Mouse (Mus musculus) thymus, postnatal 4 days (tissue): ENCODE results near the gene Esyt2.

Experiments used
- DNase-seq: peaks from one replicate; pipeline ENCODE4 v3.0.0; 2021

Gene Esyt2

DNA sequence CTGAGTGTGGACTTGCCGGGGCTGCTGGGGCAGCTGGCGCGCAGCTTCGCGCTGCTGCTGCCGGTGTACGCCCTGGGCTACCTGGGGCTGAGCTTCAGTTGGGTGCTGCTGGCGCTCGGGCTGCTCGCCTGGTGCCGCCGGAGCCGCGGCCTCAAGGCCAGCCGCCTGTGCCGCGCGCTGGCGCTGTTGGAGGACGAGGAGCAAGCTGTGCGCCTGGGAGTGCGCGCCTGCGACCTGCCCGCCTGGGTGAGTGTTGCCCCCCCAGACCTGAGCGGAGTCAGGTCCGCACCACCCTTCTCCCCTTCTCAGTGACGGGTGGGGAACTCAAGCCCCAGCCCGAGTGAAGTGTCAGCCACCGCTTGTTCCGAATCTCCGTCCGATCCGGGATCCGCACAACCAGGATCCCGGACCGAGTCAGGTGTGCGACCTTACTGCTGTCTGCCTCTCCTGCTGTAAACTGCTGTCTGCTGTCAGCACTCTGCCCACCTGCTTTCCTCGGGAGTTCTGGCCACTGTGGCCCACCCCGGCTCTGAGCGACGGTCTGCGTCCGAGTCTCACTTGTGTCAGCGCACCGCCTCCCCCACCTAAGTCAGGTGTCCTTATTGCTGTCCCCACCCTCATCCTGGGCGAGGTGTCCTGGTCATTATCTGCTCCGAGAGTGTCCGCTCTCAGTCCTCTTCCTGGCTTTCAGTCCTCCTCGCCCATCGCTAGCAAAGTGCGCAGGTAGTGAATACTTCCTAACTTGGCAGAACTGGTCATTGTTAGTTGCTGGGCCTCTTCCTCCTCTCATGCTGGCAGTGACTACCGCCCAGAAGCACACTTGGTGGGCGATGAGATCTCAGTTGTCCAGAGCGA lies 658 bp downstream of the Esyt2 start:
- no peak for DNase-seq

DNA sequence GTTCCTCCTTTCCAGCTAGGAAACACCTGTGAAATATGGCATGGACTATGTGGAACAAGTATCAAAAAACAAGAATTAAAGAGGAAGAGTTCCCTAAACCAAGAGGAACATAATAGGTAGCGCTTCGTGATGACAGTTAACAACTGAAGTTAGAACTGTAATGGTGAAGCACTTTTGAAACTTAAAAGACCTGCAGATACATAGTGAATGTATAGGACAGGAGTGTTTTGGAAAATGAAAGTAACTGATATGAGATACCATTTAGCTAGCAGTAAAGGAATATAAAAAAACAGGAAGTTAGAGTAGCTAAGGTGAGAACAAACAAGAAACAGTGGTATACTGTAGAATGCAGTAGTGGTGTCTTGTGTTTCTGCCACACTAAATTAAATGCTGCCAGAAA lies 1.9 kb downstream of the Esyt2 start:
- no peak for DNase-seq

DNA sequence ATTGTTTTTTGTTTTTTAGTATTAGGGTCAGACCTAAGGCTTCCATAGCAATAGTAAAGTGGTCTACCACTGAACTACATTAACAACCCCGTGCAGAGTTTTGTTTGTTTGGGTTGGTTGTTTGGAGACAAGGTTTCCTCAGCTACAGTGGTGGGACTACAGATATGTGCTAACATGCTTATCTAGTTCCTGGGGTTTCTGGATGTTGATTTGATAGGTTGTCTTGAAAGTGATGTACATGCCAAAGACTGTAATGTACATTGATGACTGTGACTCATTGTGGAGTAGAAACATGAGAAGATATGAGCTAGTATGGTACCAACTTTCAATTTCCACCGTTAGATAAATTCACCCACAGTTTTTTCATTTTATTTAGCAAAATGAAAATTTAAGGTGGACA lies 2.5 kb downstream of the Esyt2 start:
- no peak for DNase-seq

DNA sequence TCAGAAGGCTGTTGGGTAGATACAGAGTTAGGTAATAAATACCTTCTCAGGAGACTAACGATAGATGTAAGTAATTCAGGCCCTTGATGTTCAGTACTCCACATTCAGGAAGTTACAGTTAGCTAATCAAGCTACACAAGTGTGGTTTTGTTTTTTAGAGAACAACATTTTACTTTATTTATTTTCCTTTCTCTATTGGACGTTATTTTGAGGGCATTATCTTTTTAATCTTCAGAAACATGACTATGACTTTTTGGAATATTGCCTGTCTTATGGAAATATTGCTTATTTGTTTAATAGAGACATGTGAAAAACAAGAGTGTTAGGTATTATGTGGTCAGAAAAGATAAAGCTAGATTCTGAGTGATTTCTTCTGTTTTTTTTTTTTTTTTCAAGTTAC lies 12.2 kb downstream of the Esyt2 start:
- no peak for DNase-seq

DNA sequence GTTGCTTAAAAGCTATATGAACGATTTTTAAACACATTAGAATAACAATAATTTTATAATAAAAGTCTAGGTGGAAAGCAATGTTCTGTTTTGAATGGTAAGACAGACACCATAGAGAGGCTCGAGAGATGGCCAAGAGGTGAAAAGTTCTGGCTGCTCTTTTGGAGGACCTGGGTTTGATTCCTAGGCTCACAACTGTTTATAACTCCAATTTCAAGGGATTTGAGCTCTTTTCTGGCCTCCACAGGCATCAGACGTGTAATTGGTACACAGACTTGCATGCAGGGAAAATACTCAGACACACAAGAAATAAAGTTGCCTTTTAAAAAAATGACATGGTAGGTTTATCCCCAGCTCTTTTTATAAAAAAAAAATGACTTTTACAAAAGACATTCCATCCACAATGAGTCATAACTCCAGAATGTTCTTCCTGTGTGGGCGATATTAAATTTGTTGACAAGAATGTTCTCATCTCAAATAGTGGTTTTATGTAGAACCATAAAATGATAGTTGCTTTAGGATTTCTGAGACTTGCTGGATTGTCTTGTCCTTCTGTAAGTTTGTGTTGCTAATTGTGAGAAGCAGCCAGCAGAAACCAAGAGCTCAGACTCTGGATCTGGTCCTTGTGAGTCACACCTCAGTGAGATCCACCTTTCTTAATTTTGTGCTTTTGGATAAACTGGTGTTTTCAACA lies 12.8 kb downstream of the Esyt2 start:
- no peak for DNase-seq

DNA sequence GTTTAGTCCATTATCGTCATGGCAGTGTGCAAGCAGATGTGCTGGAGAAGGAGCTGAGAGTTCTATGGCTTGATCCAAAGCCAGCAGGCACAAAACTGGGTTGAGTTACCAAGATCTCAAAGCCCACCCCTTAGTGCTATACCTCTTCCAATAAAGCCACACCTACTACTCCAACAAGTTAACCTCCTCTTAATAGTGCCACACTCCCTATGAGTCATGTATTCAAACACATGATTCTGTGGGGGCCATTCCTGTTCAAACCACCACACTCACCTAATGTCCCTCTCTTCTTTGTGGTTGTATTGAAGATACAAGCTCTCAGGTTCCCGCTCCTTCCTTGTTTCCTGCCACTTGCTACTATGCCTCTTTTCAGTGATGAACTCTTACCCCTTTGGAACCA lies 18.9 kb downstream of the Esyt2 start:
- DNase-seq = no peak

DNA sequence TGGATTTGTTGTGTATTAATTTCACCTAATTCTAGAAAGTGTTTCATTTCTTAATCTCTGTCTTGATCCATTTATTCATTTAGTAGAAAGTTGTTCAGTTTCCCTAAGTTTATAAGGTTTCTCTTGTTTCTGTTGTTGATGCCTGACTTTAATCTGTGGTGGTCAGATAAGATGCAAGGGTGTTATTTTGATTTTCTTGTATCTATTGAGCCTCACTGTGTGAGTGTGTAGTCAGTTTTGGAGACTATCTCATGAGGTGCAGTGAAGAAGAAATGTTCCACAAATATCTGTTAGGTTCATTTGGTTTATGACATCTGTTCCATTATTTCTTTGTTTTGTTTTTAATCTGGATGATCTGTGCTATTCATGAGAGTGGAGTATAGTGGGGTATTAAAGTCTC lies 21.2 kb downstream of the Esyt2 start:
- no peak for DNase-seq

DNA sequence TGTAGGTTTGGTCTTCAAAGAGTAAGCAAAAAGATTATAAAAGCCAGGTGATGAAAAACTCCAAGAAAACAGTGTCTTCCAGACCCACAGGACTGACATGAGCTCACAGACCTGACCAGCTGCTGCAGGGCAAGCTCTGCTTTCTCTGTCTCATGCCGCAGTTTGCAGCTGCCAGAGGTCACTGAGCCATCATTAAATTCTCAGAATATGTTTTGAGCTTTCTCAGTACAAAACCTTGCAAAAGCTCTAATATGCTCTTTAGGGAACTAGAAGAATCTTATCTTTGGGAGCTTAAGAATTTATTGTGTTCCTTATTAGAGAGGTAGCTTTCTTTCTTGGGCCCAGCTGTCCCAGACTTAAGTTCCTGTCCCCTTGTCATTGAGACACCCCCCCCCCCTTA lies 25.0 kb downstream of the Esyt2 start:
- no peak for DNase-seq

DNA sequence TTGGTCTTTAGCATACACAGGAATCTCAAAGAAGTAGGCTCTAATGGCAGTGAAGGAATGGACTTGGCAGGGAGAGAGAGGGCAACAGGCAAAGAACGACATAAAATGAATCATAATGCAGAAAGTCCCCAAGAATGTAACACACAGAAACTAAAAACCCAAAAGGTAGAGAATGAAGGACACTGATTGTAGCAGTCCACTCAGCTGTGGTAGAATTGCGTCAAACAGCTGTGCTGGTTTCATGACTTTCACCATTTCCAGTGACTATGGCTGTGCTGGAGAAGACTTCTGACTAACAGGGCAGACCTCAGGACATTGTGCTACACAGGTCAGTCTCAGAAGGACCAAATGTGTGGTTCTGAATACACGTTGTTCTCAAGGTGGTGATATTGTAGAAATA lies 26.9 kb downstream of the Esyt2 start:
- no peak for DNase-seq

DNA sequence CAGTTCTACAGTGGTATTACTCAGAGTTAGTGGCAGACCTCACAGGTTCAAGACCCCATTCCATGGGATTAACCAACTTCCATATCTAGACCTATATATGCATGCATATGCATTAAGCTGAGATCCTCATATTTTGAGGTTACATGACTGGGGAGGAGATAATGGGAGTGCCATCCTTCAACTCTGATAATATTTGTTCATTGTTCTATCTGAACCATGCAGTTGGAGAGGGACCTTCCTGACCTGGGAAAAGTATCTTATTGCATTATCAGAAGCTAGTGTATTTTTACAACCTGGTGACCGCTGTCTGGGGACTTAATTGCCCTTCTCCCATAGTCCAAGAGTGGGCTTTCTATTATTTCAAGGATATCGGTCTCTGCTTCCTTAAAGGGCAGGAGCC lies 27.6 kb downstream of the Esyt2 start:
- no peak for DNase-seq

DNA sequence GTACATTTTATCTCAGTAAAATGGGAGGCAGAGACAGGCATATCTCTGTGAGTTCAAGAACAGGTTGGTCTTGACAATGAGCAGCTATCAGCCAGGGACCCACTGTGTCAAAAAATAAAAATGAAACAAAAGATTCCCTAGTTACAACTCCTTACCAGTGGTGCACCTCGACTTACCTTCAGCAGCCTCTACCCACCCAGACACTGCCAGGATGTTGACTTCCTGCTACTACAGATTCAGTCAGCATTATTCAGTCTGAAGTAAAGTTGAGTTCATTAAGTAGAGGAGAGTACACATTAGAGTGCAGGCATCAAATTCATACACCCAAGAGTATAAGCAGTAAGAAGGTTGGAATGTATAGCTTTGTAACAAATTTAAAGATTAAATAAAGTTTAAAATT lies 32.8 kb downstream of the Esyt2 start:
- no peak for DNase-seq

DNA sequence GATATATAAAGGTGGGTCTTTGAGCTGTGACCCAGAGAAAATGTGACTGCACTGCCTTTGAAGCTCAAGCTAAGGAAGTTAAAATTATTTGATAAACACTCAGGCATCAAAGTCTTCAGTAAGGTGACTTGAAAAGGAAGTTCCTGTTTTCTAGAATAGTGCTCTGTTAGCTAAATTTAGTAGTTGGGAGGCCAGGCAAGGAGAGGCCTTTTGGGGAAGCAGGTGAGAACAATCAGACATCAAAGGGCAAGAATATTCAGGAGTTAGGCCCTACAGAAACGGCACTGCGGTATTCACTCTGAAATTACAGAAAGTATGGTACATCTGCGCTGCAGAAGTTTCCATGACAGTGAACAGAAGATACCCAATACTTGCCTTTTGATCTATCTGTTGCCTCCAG lies 34.5 kb downstream of the Esyt2 start:
- DNase-seq = peak; percentile 16

DNA sequence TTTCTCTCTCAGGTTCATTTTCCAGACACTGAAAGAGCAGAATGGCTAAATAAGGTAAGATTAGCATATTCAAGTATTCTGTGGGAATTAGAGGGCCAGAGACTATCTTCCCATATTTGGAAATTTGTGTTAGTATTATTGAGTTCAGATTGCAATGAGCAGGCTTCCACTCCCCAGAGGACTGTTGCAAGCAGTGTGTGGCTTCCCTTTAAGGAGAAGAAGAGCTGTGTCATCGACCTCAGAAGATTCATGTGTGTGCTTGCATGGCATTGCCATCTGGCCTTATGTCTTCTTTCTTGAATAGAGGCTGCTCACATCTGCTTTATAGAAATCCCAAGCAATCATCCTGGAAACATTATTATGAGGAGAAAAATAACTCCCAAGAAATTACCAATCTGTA lies 36.8 kb downstream of the Esyt2 start:
- no peak for DNase-seq

DNA sequence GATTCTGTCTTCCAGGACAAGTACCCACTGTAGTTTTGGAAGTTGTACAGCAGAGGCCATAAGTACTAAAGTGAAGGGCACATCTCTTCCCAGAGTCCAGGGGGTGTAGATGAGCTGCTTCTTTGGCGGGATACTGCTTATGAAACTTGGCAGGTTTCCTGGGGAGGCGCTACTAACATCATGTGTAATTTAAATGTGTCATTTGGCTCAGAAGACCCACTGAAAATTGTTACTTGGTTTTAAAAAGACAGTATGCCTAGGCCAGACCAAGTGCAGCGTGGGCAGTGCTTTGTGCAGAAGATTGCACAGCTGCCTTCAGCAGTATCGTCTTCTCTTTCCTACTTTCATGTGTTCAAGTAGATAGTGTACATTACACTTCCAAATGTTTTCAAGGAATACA lies 44.5 kb downstream of the Esyt2 start:
- no peak for DNase-seq

DNA sequence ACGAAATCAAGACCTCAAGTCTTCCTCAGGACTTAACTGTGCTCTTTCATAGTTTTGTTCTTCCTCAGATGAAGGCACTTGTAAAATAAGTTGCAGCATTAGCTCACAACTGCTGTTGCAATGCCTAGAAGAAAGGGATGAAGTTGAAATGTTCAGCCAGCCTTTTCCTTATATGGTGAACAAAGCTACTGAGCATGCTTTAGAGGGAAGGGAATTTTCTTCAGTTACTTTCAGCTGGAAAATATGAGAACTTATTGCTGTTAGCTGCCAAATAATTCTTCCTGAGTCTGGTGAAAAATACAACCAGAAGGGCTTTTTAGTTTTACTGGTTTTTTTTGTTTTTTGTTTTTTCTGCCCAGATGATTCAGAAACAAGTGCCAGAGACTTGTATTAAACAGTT lies 45.2 kb downstream of the Esyt2 start:
- no peak for DNase-seq

DNA sequence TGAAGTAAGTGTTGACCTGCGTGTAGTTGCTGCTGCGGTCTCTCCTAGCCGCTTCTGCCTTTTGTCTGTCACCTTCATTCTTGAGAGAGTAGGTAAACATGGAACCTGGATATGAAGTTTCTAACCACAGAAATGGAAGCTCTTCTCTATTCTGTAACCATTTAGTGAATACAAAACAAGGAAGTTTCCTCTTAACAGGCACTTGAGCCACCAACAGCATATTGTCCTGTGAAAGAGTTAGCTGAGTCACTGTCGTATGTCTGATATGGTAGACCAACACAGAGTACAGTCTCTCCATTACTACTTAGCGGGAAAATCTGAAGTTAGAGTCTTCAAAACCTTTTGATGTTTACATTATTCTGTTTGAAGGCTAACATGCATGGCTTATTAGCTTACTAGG lies 53.3 kb downstream of the Esyt2 start:
- no peak for DNase-seq

DNA sequence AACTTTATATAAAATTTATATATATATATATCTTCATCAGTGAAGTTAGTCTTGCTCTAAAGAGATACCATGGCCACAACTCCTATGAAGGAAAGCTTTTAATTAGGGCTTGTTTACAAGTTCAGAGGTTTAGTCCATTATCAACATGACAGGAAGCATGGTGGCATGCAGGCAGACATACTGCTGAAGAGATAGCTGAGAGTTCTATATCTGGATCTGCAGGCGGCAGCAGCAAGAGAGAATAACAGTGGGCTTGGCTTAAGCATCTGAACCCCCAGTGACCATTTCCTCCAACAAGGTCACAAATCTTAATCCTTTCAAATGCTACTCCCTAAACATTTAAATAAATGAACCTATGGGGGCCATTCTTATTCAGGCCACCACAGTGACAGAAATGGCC lies 59.2 kb downstream of the Esyt2 start:
- no peak for DNase-seq

DNA sequence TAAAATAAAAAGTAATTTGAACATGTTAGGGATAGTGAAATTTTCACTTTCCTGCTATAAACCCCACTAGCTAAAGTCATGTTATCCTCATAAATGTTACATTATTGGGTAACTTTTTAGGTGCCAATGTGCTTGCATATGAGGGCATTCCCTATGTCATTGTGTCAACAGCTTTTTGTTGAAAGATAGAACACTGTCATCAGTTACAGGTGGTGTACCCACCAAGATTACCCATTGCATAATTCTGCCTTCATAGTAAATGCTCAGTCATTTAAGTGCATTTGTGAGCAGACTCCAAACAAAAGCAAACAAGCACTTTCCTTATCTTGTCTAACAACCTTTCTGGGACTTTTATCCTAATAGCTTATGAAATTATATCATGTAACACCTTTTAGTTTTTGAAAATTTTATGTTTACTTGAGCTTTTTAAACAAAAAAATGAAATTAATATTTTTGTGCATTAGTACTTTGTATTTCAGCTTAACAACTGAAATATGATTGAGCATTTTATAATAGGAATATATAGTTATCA lies 67.8 kb downstream of the Esyt2 start:
- no peak for DNase-seq

DNA sequence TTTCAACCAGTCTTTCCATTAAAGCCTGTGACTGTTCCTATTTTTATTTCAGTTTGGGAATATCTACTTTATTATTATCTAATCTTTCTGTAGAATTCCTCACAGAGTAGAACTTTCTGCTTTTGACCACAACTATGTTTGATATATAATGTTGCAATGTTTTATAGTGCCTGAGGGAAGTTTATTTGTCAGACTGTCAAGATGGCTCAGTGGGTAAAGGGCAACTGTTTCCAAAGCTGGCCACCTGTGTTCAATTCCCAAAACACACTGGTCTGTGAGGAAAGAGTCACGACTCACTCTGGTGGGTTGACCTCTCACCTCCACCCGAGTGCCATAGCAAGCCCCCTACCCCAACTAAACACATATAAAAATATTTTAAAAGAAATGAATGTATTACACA lies 68.4 kb downstream of the Esyt2 start:
- DNase-seq = no peak

DNA sequence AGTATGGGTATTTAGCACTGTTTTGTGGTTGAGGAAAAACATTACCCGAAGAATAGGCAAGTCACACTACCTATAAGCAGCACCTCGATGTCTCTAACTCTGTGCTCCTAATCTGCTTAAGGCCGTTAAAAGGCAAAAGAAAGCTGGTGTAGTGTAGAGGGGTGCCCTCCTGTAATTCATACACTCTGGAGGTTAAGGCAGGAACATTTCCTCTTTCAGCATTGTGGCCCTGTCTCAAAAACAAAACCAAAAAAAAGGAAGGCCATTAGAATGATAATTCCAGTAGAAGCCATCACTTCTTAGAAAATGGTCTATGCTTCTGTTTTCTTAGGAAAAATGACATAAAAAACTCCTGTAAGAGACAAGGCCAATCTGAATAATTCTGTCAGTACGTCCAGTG lies 70.0 kb downstream of the Esyt2 start:
- no peak for DNase-seq

DNA sequence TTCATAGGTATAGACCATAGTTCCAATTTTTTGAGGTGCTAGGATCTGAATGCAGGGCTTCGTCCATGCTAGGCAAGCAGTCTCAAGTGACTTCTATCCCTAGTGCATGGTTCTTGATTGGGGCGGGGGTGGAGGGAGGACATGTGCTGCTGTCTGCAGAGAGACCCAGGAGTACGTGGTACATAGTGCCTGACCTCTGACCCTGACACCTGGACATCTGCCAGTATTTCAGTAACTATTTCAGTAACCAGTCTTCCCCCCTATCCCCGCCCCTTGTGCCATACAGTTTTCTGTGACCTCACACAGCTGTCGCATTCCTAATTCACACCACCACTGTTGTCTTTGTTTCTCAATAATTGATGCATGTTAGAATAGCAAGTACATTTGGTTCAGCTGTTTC lies 71.4 kb downstream of the Esyt2 start:
- DNase-seq = no peak

DNA sequence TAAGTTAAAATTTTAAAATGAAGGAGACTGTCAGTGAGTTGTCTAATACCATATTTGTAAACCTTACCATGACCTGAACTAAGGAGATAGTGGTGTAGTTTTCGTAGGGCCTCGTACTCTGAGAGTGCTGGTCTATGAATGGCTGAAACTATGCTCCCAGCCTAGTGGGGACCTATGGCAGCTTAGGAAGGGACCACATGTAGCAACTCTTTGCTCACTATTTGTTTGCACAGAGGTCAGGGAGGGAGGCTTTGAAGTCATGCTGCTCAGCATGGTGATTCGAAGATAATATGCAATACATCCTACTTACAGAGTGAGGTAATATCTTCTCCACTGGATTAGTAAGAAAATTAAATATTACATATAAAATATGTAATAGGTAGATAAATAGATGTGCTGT lies 73.7 kb downstream of the Esyt2 start:
- no peak for DNase-seq

DNA sequence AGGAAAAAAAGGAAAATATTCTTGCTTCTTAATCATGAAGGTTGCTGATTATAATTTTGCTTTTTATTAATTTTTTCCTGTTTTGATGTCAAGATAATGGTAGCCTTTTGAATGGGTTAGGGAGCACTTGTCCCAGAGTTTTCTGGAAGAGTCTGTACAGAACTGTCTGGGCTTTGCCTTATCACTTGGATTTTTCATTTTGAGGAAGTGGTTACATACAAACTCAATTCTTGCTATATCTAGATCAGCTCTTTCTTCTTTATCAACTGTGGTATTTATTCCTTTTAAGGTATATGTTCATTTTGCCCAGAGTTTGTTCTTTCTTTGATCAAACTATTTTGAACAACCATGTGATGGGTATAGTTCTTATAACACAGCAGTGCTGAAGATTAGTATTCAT lies 81.1 kb downstream of the Esyt2 start:
- no peak for DNase-seq

DNA sequence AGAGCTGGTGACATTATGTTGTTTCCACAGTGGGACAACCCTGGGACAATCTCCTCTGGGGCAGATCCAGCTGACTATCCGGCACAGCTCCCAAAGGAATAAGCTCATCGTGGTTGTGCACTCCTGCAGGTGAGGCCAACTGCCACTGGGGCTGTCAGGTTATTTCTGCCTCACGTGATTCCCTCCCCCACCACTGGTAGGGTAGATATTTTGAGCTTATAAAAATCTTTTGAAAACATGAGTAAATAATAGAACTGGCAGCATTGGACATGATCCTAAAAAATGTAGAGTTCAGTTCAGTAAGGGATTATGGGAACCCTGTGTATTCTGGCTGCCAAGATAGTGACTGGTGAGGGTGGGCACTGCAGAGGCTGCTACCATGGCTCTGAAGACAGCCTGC lies 85.9 kb downstream of the Esyt2 start:
- no peak for DNase-seq

DNA sequence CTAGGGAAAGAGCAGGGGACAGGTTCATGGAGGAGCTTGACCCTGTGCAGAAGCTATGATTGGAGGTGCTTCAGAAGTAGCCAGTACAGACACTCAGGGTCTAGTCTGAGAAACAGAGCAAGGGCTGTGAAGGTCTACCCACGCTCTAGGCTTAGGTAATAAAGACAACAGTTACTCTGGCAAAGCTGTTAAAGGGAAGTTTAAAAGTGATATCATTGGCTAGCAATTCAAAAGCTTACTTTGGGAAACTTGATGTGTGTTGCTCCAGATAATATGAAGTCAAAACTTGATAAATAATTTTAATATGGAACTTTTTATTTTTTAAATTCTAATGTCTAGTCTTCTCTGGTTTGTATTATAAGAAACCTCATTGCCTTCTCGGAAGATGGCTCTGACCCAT lies 86.3 kb downstream of the Esyt2 start:
- DNase-seq = no peak
